Mouse (Mus musculus): ENCODE measurements around the gene 2310030G06Rik. TPM values are rescaled to one million over a fixed set of nuclear protein-coding genes. Genes with fewer than 3 reads are reported as not detected.

Gene 2310030G06Rik
- 10.3 and 12.7 TPM in 2 replicates for polyA plus RNA-seq (2014; fragmentation: Nextera tagmentation; extraction: Ambion mirVana)

DNA sequence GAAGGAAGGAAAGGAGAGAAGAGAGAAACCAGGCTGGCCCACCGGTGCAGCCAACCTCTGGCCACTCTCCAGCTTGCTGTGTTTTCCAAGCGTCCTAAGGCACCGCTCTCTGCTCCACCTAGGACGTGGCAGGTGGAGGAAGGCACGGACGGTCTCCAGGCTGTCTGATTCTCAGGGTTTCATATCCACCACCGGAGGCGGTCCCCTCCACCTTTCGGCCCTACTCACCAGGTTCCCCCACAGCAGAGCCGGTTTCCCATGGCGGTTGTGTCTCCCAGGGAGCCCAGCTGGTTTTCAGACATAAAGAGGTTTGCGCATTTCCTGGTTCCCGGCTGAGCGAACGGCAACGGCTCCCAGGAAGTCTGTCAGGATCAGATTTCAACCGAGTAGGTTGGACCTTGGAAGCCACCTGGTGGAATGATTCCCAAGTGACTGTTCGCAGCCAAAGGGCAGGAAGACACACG, at the start of gene 2310030G06Rik:
2310030G06Rik (minus strand) TSS at position 323 of the 464 bp plus-strand sequence.
- DNase-seq (ENCODE audit: low spot score) (peak; percentile 82), ATAC-seq (replicated peaks; ENCODE audit: low FRiP score, low TSS enrichment, low read depth) (peak; percentile 82)
- Histone ChIP-seq H3K9ac (ENCODE audit: low read length) (peak within 1 kb of the TSS; percentile 58), H3K4me2 (ENCODE audit: low read length) (peak within 1 kb of the TSS; percentile 68), H3K27me3 (replicated peaks; ENCODE audit: control insufficient read depth, insufficient read depth, low read length) (no peaks in the 10 kb centered on the region), H3K4me3 (ENCODE audit: low read depth, low read length) (peak within 1 kb of the TSS; percentile 48), H3K9me3 (ENCODE audit: control insufficient read depth, low read length) (no peaks in the 10 kb centered on the region), H3K27ac (ENCODE audit: low read depth) (peak within 1 kb of the TSS; percentile 81), H3K4me1 (replicated peaks; ENCODE audit: control insufficient read depth, insufficient read depth, low read length) (no peaks in the 10 kb centered on the region), H3K36me3 (ENCODE audit: control insufficient read depth, insufficient read depth, low read length) (no peaks in the 10 kb centered on the region)
- WGBS: 2% methylated on average over 19 of the region's 19 CpGs

DNA sequence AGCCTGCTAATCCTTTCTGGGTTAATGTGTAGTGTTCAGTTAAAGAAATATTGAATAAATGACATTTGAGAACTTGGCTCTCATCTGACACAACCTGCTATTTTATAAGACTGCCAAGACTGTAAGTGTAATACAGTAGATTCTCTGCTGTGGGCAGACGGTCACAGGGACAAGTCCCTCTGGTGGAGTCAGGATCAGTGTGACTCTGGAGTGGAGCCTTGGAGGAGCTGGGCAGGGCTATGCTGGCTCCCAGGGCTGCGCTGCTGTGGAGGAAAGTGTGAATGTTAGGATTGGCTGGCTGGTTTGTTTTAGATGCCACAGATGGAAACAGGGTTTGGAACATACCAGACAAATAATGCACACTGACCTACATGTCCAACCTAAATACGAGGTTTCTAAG, 48.9 kb upstream of the 2310030G06Rik start:
- H3K27ac ChIP-seq (ENCODE audit: low read depth): no peak overlapping the region
- ATAC-seq (replicated peaks; ENCODE audit: low FRiP score, low TSS enrichment, low read depth) (no peak), DNase-seq (ENCODE audit: low spot score) (no peak)
- no peak overlapping the region for H3K4me2 ChIP-seq (ENCODE audit: low read length)
- no peaks in the 10 kb centered on the region for H3K27me3 ChIP-seq (replicated peaks; ENCODE audit: control insufficient read depth, insufficient read depth, low read length)
- H3K9me3 ChIP-seq (ENCODE audit: control insufficient read depth, low read length): no peaks in the 10 kb centered on the region
- no peak overlapping the region for H3K9ac ChIP-seq (ENCODE audit: low read length)
- 90% methylated on average over 3 of the region's 3 CpGs for WGBS
- H3K4me3 ChIP-seq (ENCODE audit: low read depth, low read length): no peak overlapping the region
- peaks cover 68% of the 10 kb centered on the region for H3K36me3 ChIP-seq (ENCODE audit: control insufficient read depth, insufficient read depth, low read length)
- no peaks in the 10 kb centered on the region for H3K4me1 ChIP-seq (replicated peaks; ENCODE audit: control insufficient read depth, insufficient read depth, low read length)

DNA sequence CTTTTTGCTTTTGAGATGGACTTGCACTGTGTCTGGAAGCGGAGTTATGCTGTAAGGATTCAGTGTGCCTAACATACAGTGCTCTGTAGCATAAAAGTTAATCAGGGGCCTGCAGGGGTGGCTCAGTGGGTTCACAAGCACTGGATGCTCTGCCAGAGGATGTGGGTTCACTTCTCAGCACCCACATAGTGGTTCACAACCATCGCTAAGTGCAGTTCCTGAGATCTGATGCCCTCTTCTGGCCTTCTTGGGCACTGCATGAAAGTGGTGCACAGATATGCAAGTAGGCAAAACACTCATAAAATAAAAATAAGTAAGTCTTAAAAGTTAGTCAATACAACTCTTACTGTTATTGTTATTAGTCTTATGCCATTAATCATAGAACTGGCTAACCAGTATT, 35.8 kb upstream of the 2310030G06Rik start:
- Histone ChIP-seq H3K4me1 (replicated peaks; ENCODE audit: control insufficient read depth, insufficient read depth, low read length) (no peaks in the 10 kb centered on the region), H3K27me3 (replicated peaks; ENCODE audit: control insufficient read depth, insufficient read depth, low read length) (no peaks in the 10 kb centered on the region), H3K9me3 (ENCODE audit: control insufficient read depth, low read length) (no peaks in the 10 kb centered on the region), H3K27ac (ENCODE audit: low read depth) (no peak overlapping the region), H3K4me3 (ENCODE audit: low read depth, low read length) (no peak overlapping the region), H3K36me3 (ENCODE audit: control insufficient read depth, insufficient read depth, low read length) (peaks cover 88% of the 10 kb centered on the region), H3K4me2 (ENCODE audit: low read length) (no peak overlapping the region), H3K9ac (ENCODE audit: low read length) (no peak overlapping the region)
- ATAC-seq (replicated peaks; ENCODE audit: low FRiP score, low TSS enrichment, low read depth) (no peak), DNase-seq (ENCODE audit: low spot score) (peak; percentile 65)
- 75% methylated on average over 2 of the region's 2 CpGs for WGBS

DNA sequence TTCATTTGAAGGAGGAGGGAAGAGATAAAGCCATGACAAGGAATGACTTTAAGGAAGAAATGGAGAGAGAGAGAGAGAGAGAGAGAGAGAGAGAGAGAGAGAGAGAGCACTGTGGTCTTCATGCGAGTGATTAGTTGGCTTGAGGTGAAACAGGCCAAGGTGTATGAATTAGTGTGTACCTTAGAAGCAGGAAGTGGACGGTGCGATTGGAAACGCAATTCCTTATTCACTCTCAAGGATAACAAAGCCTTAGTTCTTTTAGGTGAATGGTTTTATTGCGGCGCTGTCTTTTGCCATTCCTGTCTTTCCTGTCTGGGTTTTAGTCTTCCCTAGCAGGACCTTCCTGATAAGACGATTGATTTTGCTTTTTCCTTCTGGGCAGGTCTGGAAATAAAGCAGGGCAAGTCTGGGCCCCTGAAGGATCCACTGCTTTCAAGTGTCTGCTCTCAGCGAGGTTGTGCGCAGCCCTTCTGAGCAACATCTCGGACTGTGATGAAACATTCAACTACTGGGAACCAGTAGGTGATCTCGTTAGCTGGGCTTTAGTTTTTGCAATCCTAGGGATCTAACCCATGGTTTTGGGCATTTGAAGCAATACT, 29.9 kb upstream of the 2310030G06Rik start:
- peaks cover 11% of the 10 kb centered on the region; the same call in 1 of the 2 replicates for H3K4me1 ChIP-seq (replicated peaks; ENCODE audit: control insufficient read depth, insufficient read depth, low read length)
- H3K27me3 ChIP-seq (replicated peaks; ENCODE audit: control insufficient read depth, insufficient read depth, low read length): no peaks in the 10 kb centered on the region
- peak overlapping the region; percentile 85 for H3K9ac ChIP-seq (ENCODE audit: low read length)
- 41% methylated on average over 11 of the region's 11 CpGs for WGBS
- H3K36me3 ChIP-seq (ENCODE audit: control insufficient read depth, insufficient read depth, low read length): peaks cover 38% of the 10 kb centered on the region
- H3K27ac ChIP-seq (ENCODE audit: low read depth): peak overlapping the region; percentile 88; the same call in 1 of the 2 replicates
- no peak for DNase-seq (ENCODE audit: low spot score)
- no peaks in the 10 kb centered on the region for H3K9me3 ChIP-seq (ENCODE audit: control insufficient read depth, low read length)
- H3K4me2 ChIP-seq (ENCODE audit: low read length): peak overlapping the region; percentile 69
- ATAC-seq (replicated peaks; ENCODE audit: low FRiP score, low TSS enrichment, low read depth): peak; percentile 53
- H3K4me3 ChIP-seq (ENCODE audit: low read depth, low read length): peak overlapping the region; percentile 88

DNA sequence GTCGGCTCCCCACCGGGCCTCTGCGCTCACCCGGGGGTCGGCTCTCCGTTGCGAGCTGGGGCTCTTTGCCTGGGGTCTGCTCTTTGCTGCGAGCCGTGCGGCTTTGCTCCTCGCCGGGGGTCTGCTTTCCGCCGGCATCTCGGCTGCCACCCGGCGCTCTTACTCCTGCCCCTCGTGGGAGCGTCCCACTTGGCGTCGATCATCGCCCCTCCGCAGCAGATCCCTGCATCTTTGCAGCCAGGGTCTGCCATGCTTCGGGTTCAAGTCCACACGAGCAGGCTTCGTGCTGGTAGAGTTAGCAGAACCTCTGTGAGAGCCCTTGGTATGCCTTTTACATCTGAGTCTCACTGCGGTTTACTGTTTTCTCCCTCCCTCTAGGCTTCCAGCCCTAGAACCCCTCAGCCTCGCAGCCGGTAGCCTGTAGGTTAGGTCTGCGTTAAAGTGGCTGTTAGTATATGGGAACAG, 29.4 kb upstream of the 2310030G06Rik start:
- peak overlapping the region; percentile 88 for H3K4me3 ChIP-seq (ENCODE audit: low read depth, low read length)
- ATAC-seq (replicated peaks; ENCODE audit: low FRiP score, low TSS enrichment, low read depth) (peak; percentile 29), DNase-seq (ENCODE audit: low spot score) (no peak)
- H3K4me1 ChIP-seq (replicated peaks; ENCODE audit: control insufficient read depth, insufficient read depth, low read length): peaks cover 11% of the 10 kb centered on the region; the same call in 1 of the 2 replicates
- H3K27me3 ChIP-seq (replicated peaks; ENCODE audit: control insufficient read depth, insufficient read depth, low read length): no peaks in the 10 kb centered on the region
- peak overlapping the region; percentile 88 for H3K27ac ChIP-seq (ENCODE audit: low read depth)
- H3K4me2 ChIP-seq (ENCODE audit: low read length): peak overlapping the region; percentile 69
- H3K36me3 ChIP-seq (ENCODE audit: control insufficient read depth, insufficient read depth, low read length): peaks cover 36% of the 10 kb centered on the region
- H3K9me3 ChIP-seq (ENCODE audit: control insufficient read depth, low read length): no peaks in the 10 kb centered on the region
- H3K9ac ChIP-seq (ENCODE audit: low read length): peak overlapping the region; percentile 85
- whole genome bisulfite sequencing: 0% methylated on average over 28 of the region's 30 CpGs

DNA sequence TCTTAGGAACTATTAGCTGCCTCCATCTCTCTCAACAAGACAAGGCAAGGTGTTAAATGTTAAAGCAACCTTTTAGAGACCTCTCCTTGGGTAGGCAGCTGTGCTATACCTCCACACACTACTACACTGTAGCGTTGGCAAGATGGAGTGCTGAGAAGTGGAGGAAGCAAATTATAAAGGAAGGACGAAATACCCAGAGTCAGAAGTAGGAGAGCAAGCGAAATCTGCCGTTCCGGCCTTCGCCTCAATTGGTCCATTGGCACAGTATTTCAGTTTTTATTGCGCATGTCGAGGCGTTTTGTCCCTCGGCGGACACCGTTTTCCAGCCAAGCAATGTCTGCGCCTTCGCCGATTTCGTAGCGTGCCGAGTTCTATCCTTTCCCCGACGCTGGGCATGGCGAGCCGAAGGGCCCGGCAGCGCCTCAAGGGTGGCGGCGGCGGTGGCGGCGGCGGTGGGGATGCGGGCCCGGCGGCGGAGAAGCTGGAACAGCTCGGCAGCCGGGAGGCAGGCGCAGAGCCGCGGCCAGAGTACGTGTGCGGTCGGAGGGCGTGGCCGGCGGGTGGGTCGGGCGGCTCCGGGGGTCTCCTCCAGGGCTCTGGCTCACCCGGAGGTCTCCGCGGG, 28.8 kb upstream of the 2310030G06Rik start, which contains the start of the genes Alg9 and 1110032A03Rik:
Alg9 (plus strand) TSS at position 29 of the 622 bp plus-strand sequence.
1110032A03Rik (minus strand) TSS at position 530 of the 622 bp plus-strand sequence.
- peak; percentile 97 for DNase-seq (ENCODE audit: low spot score)
- no peaks in the 10 kb centered on the region for H3K27me3 ChIP-seq (replicated peaks; ENCODE audit: control insufficient read depth, insufficient read depth, low read length)
- peak within 1 kb of the TSS; percentile 88 for H3K4me3 ChIP-seq (ENCODE audit: low read depth, low read length)
- H3K9ac ChIP-seq (ENCODE audit: low read length): peak within 1 kb of the TSS; percentile 85
- peak within 1 kb of the TSS; percentile 88 for H3K27ac ChIP-seq (ENCODE audit: low read depth)
- H3K9me3 ChIP-seq (ENCODE audit: control insufficient read depth, low read length): no peaks in the 10 kb centered on the region
- peak within 1 kb of the TSS; percentile 69 for H3K4me2 ChIP-seq (ENCODE audit: low read length)
- under 1% methylated on average over 48 of the region's 51 CpGs for WGBS
- peaks cover 11% of the 10 kb centered on the region; the same call in 1 of the 2 replicates for H3K4me1 ChIP-seq (replicated peaks; ENCODE audit: control insufficient read depth, insufficient read depth, low read length)
- peaks cover 33% of the 10 kb centered on the region for H3K36me3 ChIP-seq (ENCODE audit: control insufficient read depth, insufficient read depth, low read length)
- ATAC-seq (replicated peaks; ENCODE audit: low FRiP score, low TSS enrichment, low read depth): peak; percentile 80

DNA sequence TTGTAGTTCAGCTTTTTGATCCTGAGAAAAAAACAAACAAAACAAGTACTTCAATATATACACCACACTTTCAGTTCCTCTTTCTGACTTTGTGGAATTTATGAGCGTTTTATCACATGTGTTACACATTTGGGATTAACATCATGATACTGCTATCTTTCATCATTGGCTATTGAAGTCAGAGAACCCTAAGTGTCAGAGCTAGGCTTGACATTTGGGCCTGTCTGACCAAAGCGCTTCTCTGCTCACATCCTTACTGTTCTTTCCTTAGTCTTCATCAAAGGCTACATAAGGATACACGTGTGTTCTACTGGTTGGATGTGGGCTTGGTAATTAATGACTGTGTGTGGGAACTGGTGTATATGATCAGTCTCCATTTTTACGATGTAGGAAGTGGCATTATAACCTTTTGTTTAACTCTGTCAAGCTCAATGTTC, 27.7 kb upstream of the 2310030G06Rik start:
- Histone ChIP-seq H3K4me3 (ENCODE audit: low read depth, low read length) (0 out of 2 replicates have a peak overlapping the region, but pooled peaks have one; percentile 88), H3K36me3 (ENCODE audit: control insufficient read depth, insufficient read depth, low read length) (peaks cover 22% of the 10 kb centered on the region), H3K27me3 (replicated peaks; ENCODE audit: control insufficient read depth, insufficient read depth, low read length) (no peaks in the 10 kb centered on the region), H3K4me1 (replicated peaks; ENCODE audit: control insufficient read depth, insufficient read depth, low read length) (peaks cover 14% of the 10 kb centered on the region; the same call in 1 of the 2 replicates), H3K4me2 (ENCODE audit: low read length) (peak overlapping the region; percentile 69), H3K27ac (ENCODE audit: low read depth) (no peak overlapping the region), H3K9me3 (ENCODE audit: control insufficient read depth, low read length) (no peaks in the 10 kb centered on the region), H3K9ac (ENCODE audit: low read length) (no peak overlapping the region)
- 63% methylated on average over 4 of the region's 4 CpGs for WGBS
- DNase-seq (ENCODE audit: low spot score): no peak
- no peak for ATAC-seq (replicated peaks; ENCODE audit: low FRiP score, low TSS enrichment, low read depth)

DNA sequence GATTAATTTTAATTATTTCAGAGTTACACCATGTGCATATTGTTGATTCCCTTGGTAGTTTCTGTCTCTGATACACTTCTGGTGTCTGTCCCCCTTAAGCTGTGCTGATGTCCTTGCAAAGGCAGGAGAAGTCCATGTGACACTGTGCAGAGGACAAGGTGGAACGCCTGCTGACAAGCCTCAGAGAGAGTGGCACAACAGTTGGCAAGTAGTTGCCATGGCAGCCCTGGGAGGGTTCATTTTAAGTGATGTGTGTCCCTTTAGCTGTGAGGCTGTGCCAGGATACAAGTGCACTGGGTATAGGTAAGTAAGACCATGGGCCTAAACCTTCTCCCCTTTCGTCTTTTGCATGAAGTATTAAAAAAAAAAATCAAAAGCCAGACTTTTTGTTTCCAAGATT, 23.7 kb upstream of the 2310030G06Rik start:
- ATAC-seq (replicated peaks; ENCODE audit: low FRiP score, low TSS enrichment, low read depth) (no peak), DNase-seq (ENCODE audit: low spot score) (no peak)
- Histone ChIP-seq H3K36me3 (ENCODE audit: control insufficient read depth, insufficient read depth, low read length) (peaks cover 13% of the 10 kb centered on the region; the same call in 1 of the 2 replicates), H3K27ac (ENCODE audit: low read depth) (no peak overlapping the region), H3K4me3 (ENCODE audit: low read depth, low read length) (no peak overlapping the region), H3K4me1 (replicated peaks; ENCODE audit: control insufficient read depth, insufficient read depth, low read length) (peaks cover 16% of the 10 kb centered on the region; the same call in 1 of the 2 replicates), H3K27me3 (replicated peaks; ENCODE audit: control insufficient read depth, insufficient read depth, low read length) (no peaks in the 10 kb centered on the region), H3K9ac (ENCODE audit: low read length) (no peak overlapping the region), H3K9me3 (ENCODE audit: control insufficient read depth, low read length) (no peaks in the 10 kb centered on the region), H3K4me2 (ENCODE audit: low read length) (no peak overlapping the region)
- WGBS: 80% methylated on average over 2 of the region's 2 CpGs

Data from intestine, embryonic 14.5 days (tissue).